Mouse (Mus musculus) liver, adult 2 months (tissue): ENCODE measurements around the gene Hist1h4j. TPM values are rescaled to one million over a fixed set of nuclear protein-coding genes. Genes with fewer than 3 reads are reported as not detected.
"Not testable (repeated sequence)": the region's sequence is repeated elsewhere in the genome, so short reads cannot be mapped to it uniquely, and the experiment has no call there.

Experiments
- DNase-seq: peaks from one replicate; pipeline ENCODE4 v3.0.0-alpha.2; 2011; ENCODE audit warnings: low read depth, low spot score; ENCODE audit errors: extremely low read depth
- H3K27ac ChIP-seq: fragments of 200-500 bp; replicated peaks from 2 replicates; pipeline ENCODE4 v1.5.1; 2012; ENCODE audit warnings: low read depth, mild to moderate bottlenecking, control low read depth, inconsistent platforms, low read length; ENCODE audit not compliant: insufficient read depth
- H3K27me3 ChIP-seq: fragments of 200-500 bp; 2 replicates; pipeline ENCODE4 v1.6.1; 2012; ENCODE audit warnings: mild to moderate bottlenecking, moderate library complexity, low read length, inconsistent platforms; ENCODE audit not compliant: control insufficient read depth, insufficient read depth
- H3K36me3 ChIP-seq: fragments of 200-500 bp; 2 replicates; pipeline ENCODE4 v1.6.1; 2012; ENCODE audit warnings: low read length, inconsistent platforms; ENCODE audit not compliant: control insufficient read depth, insufficient read depth
- H3K4me1 ChIP-seq: fragments of 200-500 bp; 2 replicates; pipeline ENCODE4 v1.6.1; 2011; ENCODE audit warnings: low read length; ENCODE audit not compliant: control insufficient read depth, insufficient read depth
- H3K4me3 ChIP-seq: fragments of 200-500 bp; 2 replicates; pipeline ENCODE4 v1.5.1; 2011; ENCODE audit warnings: low read depth, mild to moderate bottlenecking, control low read depth, low read length, moderate library complexity; ENCODE audit not compliant: insufficient read depth
- H3K79me2 ChIP-seq: fragments of 200-500 bp; 2 replicates; pipeline ENCODE4 v1.6.1; 2012; ENCODE audit warnings: inconsistent platforms, mild to moderate bottlenecking, low read length, moderate library complexity; ENCODE audit not compliant: control insufficient read depth, insufficient read depth
- H3K9ac ChIP-seq: fragments of 200-500 bp; 2 replicates; pipeline ENCODE4 v1.6.1; 2012; ENCODE audit warnings: low read depth, mild to moderate bottlenecking, control low read depth, inconsistent platforms, low read length
- CTCF ChIP-seq: fragments of 200-500 bp; IDR thresholded peaks from 2 replicates; pipeline ENCODE4 v1.5.1; 2011; ENCODE audit warnings: low read depth, low read length, control low read depth
- POLR2A ChIP-seq: fragments of 200-500 bp; IDR thresholded peaks from 2 replicates; pipeline ENCODE4 v1.6.1; 2011; ENCODE audit warnings: low read length, control low read depth; ENCODE audit not compliant: insufficient read depth; ENCODE audit errors: extremely low read depth
- WGBS: fragments of 180-500 bp; shearing (Covaris S2); methylation state at CpG from one replicate; pipeline ENCODE4 v1.1.7; 2018; 5-methylcytosine and 5-hydroxymethylcytosine counted together
- polyA plus RNA-seq: library from polyadenylated mRNA; depleted of rRNA; stranded (reverse); fragments of >200 nt; gene quantifications from 2 replicates; pipeline ENCODE4 v1.2.3, GENCODE M21; 2012; rRNA removed
- total RNA-seq: library from RNA; depleted of rRNA; stranded (reverse); fragments of >200 nt; gene quantifications from 2 replicates; pipeline ENCODE4 v1.2.3, GENCODE M21; 2014; rRNA removed

Gene Hist1h4j
- 21.5 and 24.9 TPM in 2 replicates for total RNA-seq
- 0.31 and 1.1 TPM in 2 replicates for polyA plus RNA-seq

GRCm38 (mm10) chr13:21734906-21735767, at the start of gene Hist1h4j:
Gene Hist1h4j, plus strand, starts transcription at chr13:21735064.
- H3K4me1 ChIP-seq, H3K36me3 ChIP-seq, H3K79me2 ChIP-seq, H3K27me3 ChIP-seq: not testable (repeated sequence)
- peak; percentile 70 for TF ChIP-seq POLR2A
- WGBS, result 2% methylated on average over 47 of the region's 56 CpGs
- peak; percentile 38 for DNase-seq
- 0 out of 2 replicates have a peak within 1 kb of the TSS, but pooled peaks have one; percentile 12 for H3K27ac ChIP-seq
- H3K4me3 ChIP-seq, result peak within 1 kb of the TSS; percentile 93
- peak within 1 kb of the TSS; percentile 57 for H3K9ac ChIP-seq

DNA sequence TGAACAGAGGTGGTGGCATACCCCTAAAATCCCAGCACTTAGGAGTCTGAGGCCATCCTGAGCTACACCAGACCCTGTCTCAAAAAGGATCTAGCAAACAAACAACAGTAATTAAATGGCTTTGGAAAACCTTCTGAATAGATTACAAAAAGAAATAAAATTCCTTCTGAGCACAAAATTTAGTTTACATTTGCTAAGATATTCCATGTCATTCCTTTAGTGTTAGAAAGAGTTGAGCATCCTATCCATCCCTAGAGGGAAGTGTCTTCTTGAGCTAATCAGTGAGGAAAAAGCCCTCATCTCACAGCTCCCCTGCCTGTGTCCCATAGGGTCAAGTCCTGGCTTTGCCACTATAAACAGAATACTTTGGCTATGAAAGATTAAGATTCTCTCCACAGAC, 37.1 kb upstream of the Hist1h4j start, which contains the start of gene Olfr1359:
TSS of gene Olfr1359 (plus strand) at position 301 of the 400 bp plus-strand sequence.
- Histone ChIP-seq H3K27ac (no peak within 1 kb of the TSS), H3K4me3 (no peak within 1 kb of the TSS), H3K36me3 (no peaks in the 10 kb centered on the region), H3K9ac (no peak within 1 kb of the TSS), H3K27me3 (no peaks in the 10 kb centered on the region), H3K79me2 (no peaks in the 10 kb centered on the region), H3K4me1 (no peaks in the 10 kb centered on the region)
- TF ChIP-seq POLR2A, result no peak
- TF ChIP-seq CTCF, result no peak
- DNase-seq, result no peak

GRCm38 (mm10) chr13:21706669-21707068, 28.2 kb upstream of the Hist1h4j start:
- no peak for DNase-seq
- no peaks in the 10 kb centered on the region for H3K79me2 ChIP-seq
- WGBS, result 67% methylated on average over 4 of the region's 4 CpGs
- no peak overlapping the region for H3K4me3 ChIP-seq
- no peak overlapping the region for H3K9ac ChIP-seq
- no peaks in the 10 kb centered on the region; the same call in 1 of the 2 replicates for H3K27me3 ChIP-seq
- no peak overlapping the region for H3K27ac ChIP-seq
- no peak for TF ChIP-seq CTCF
- no peak for TF ChIP-seq POLR2A
- no peaks in the 10 kb centered on the region for H3K4me1 ChIP-seq
- no peaks in the 10 kb centered on the region for H3K36me3 ChIP-seq

DNA sequence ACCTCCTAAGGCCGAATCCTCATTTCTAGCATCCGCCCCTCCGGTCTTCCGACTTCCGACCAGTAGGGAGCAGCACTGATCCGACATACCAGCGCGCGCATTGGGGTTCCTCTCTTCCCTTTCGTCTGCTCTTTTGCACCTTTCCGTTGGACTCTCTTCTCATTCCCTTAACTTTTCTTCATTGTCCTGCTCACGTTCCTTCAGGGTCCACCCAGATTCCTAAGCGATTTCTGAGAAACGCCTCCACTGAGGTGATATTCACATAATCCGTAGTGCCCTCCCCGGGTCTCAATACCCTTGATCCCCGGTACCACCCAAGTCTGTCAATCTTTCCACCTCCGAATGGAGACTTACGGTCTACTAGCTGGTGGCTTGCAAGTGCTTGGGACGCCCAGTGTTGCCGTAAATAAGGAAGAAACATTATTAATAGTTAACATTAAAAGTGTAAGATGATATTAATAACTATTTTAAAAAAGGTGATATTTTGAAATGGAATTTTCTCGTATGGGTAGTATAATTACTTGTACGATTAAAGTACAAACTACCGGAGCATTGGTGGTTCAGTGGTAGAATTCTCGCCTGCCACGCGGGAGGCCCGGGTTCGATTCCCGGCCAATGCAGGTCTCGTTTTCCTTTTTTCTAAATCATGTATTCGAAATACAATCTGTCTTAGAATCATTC, 24.7 kb upstream of the Hist1h4j start:
- Histone ChIP-seq H3K4me1 (peaks cover under 1% of the 10 kb centered on the region; the same call in 1 of the 2 replicates), H3K27ac (peak overlapping the region; percentile 58), H3K27me3 (no peaks in the 10 kb centered on the region; the same call in 1 of the 2 replicates), H3K9ac (peak overlapping the region; percentile 66), H3K4me3 (peak overlapping the region; percentile 66), H3K79me2 (no peaks in the 10 kb centered on the region), H3K36me3 (no peaks in the 10 kb centered on the region)
- DNase-seq, result peak; percentile 72
- TF ChIP-seq CTCF (peak; percentile 87), POLR2A (no peak)
- under 1% methylated on average over 32 of the region's 32 CpGs for WGBS

DNA sequence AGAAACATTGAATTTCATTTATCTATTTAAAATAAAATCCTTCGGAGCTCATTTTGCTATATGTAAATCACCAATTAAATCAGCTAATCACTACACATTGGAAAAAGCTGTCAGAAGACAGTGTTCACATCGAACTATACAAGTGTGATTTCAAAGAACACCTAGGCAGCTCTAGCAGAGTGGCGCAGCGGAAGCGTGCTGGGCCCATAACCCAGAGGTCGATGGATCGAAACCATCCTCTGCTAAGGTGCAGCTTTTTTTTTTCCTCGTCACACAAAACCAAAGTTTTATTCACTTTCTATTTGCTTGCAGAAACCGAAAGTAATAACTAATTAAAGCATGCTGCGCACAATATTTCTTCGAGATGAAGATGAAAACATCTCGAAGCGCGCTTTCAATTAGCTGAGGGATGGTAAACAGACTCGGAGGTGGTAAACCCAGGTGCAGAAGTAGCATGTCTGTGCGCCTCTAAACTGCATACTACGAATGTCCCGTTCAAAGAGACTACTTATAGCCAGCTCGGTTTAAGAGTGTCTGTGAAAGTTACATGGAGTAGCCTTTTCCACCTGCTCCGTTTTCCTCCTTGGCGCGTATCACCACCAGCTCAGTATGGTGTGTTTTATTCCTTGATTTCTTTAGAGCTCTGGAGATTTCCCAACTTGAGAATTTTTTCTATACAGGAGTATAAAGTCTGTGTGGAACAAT, 23.9 kb upstream of the Hist1h4j start:
- DNase-seq, result peak; percentile 70
- TF ChIP-seq CTCF, result 0 out of 2 replicates have a peak, but pooled peaks have one; percentile 6
- no peak for TF ChIP-seq POLR2A
- WGBS, result 4% methylated on average over 22 of the region's 22 CpGs
- Histone ChIP-seq H3K4me3 (peak overlapping the region; percentile 56), H3K27ac (peak overlapping the region; percentile 22), H3K79me2 (no peaks in the 10 kb centered on the region), H3K9ac (peak overlapping the region; percentile 73), H3K4me1 (peaks cover 5% of the 10 kb centered on the region; the same call in 1 of the 2 replicates), H3K36me3 (no peaks in the 10 kb centered on the region), H3K27me3 (no peaks in the 10 kb centered on the region)
